Mouse (Mus musculus): ENCODE data around the gene Plgrkt. TPM values are rescaled to one million over a fixed set of nuclear protein-coding genes. Genes with fewer than 3 reads are reported as not detected.

Gene Plgrkt
- polyA plus RNA-seq, 1 experiment from 2014 or later = 39.7 TPM

- Histone ChIP-seq H3K36me3 (replicated peaks) (no peaks in the 10 kb centered on the region), H3K4me3 (no peak overlapping the region), H3K9me3 (no peaks in the 10 kb centered on the region), H3K27ac (no peak overlapping the region), H3K27me3 (ENCODE audit: poor library complexity, severe bottlenecking) (peaks cover 21% of the 10 kb centered on the region), H3K4me1 (peaks cover 21% of the 10 kb centered on the region)
- whole genome bisulfite sequencing = 88% methylated on average over 13 of the region's 13 CpGs
- DNase-seq (ENCODE audit: extremely low spot score, low spot score) = no peak
Observed at GRCm38 (mm10) chr19:29326822-29327552, 40.2 kb downstream of the Plgrkt start.

- Histone ChIP-seq H3K4me3 (no peak overlapping the region), H3K27ac (no peak overlapping the region), H3K27me3 (ENCODE audit: poor library complexity, severe bottlenecking) (peaks cover 21% of the 10 kb centered on the region), H3K9me3 (no peaks in the 10 kb centered on the region), H3K4me1 (peaks cover 21% of the 10 kb centered on the region), H3K36me3 (replicated peaks) (no peaks in the 10 kb centered on the region)
- 94% methylated on average over 4 of the region's 4 CpGs for WGBS
- DNase-seq (ENCODE audit: extremely low spot score, low spot score) = no peak
Observed at GRCm38 (mm10) chr19:29326396-29326795, 40.8 kb downstream of the Plgrkt start.

- Histone ChIP-seq H3K36me3 (replicated peaks) (no peaks in the 10 kb centered on the region), H3K27ac (peak overlapping the region; percentile 40; the same call in 1 of the 2 replicates), H3K9me3 (no peaks in the 10 kb centered on the region), H3K4me1 (peaks cover 21% of the 10 kb centered on the region), H3K27me3 (ENCODE audit: poor library complexity, severe bottlenecking) (peaks cover 21% of the 10 kb centered on the region), H3K4me3 (peak overlapping the region; percentile 51)
- WGBS = 73% methylated on average over 9 of the region's 9 CpGs
- no peak for DNase-seq (ENCODE audit: extremely low spot score, low spot score)
Observed at GRCm38 (mm10) chr19:29325852-29326180, 41.4 kb downstream of the Plgrkt start.

GRCm38 (mm10) chr19:29325053-29325851 lies 41.9 kb downstream of the Plgrkt start, which contains the start of gene Insl6:
Gene Insl6, minus strand, starts transcription at chr19:29325356.
- Histone ChIP-seq H3K27me3 (ENCODE audit: poor library complexity, severe bottlenecking) (peaks cover 21% of the 10 kb centered on the region), H3K27ac (peak within 1 kb of the TSS; percentile 62), H3K9me3 (no peaks in the 10 kb centered on the region), H3K4me3 (peak within 1 kb of the TSS; percentile 51), H3K4me1 (peaks cover 21% of the 10 kb centered on the region), H3K36me3 (replicated peaks) (no peaks in the 10 kb centered on the region)
- 4% methylated on average over 31 of the region's 31 CpGs for WGBS
- peak; percentile 81 for DNase-seq (ENCODE audit: extremely low spot score, low spot score)

DNA sequence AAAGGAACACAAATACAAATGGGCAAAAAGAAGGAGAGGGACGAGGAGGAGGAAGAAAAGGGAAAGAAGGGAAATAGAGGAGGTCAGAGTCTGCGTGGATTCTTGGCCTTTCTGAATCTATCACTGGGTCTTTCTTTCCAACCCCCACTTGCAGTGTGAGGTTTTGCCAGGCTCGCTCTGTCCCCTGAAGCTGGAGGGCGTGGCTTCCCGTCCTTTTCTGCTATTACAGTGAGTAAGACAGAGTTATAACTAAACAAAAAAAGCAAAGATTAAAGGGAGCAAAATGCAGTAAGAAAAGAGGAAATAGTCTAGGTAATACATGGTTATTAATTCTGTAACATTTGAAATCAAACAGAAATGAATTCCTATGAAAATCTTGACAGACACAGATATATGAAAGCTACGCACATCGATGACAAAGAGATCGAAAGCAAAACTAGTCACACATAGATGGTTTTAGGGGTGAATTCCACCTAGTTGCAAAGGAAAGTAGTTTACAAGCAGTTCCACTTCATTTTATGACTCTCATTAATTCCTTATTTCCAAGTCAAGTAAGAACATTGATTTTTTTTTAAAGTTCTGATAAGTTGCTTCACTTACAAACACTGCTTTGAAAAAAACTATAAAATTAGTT lies 43.7 kb downstream of the Plgrkt start:
- WGBS = 83% methylated on average over 8 of the region's 8 CpGs
- Histone ChIP-seq H3K27me3 (ENCODE audit: poor library complexity, severe bottlenecking) (peaks cover 21% of the 10 kb centered on the region), H3K36me3 (replicated peaks) (no peaks in the 10 kb centered on the region), H3K9me3 (no peaks in the 10 kb centered on the region), H3K4me3 (no peak overlapping the region), H3K27ac (no peak overlapping the region), H3K4me1 (peaks cover 21% of the 10 kb centered on the region)
- no peak for DNase-seq (ENCODE audit: extremely low spot score, low spot score)

DNA sequence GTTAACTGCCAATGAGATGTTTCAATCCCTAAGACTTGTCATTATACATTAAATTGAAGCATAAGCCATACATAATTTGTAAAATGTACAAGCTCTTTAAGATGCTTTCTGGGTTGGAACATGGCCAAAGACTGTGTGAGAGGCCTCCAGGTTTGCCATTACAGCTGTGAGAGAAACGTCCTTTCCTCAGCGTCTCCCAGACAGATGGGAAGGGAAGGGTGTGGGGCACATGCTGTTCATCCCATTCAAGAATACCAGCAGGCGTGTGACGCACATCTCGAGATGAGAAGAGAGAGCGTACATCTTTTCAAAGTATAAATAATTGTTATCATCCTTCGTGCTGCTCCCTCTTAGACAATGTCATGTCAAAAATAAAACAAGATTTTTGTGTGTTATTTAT lies 54.5 kb downstream of the Plgrkt start:
- 74% methylated on average over 7 of the region's 7 CpGs for WGBS
- no peak overlapping the region for H3K27ac ChIP-seq

DNA sequence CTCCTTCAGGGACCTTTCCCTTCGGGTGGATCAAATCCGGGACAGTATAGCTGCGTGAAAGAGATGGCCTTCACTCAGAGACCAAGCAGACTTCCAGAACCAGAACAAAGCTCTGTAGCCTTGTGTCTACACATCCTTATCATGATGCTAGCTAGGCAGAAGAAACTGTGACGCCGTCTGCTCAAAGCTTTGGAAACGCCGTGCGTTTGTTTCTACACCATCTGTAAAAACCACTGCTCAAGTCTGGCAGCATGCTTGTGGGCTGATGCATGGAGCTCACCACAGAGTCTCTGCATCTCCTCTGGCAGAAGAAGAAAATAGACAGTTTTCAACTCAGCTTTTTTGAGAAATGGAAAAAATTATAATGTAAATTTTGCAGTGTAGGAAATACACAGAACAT lies 55.4 kb downstream of the Plgrkt start:
- H3K4me3 ChIP-seq = no peak overlapping the region
- no peaks in the 10 kb centered on the region for H3K27me3 ChIP-seq (ENCODE audit: poor library complexity, severe bottlenecking)
- DNase-seq (ENCODE audit: extremely low spot score, low spot score) = no peak
- H3K4me1 ChIP-seq = peaks cover 7% of the 10 kb centered on the region; the same call in 1 of the 2 replicates
- no peak overlapping the region for H3K27ac ChIP-seq
- peaks cover 12% of the 10 kb centered on the region; the same call in 1 of the 2 replicates for H3K9me3 ChIP-seq
- H3K36me3 ChIP-seq (replicated peaks) = peaks cover 30% of the 10 kb centered on the region
- 94% methylated on average over 8 of the region's 8 CpGs for WGBS

More for the DNA sequence above, 54.5 kb downstream of the Plgrkt start:
- Histone ChIP-seq H3K9me3 (peaks cover 12% of the 10 kb centered on the region; the same call in 1 of the 2 replicates), H3K36me3 (replicated peaks) (peaks cover 30% of the 10 kb centered on the region), H3K4me1 (peaks cover under 1% of the 10 kb centered on the region; the same call in 1 of the 2 replicates), H3K27me3 (ENCODE audit: poor library complexity, severe bottlenecking) (no peaks in the 10 kb centered on the region), H3K4me3 (no peak overlapping the region)
- no peak for DNase-seq (ENCODE audit: extremely low spot score, low spot score)

- H3K36me3 ChIP-seq (replicated peaks) = peaks cover 23% of the 10 kb centered on the region
- H3K4me3 ChIP-seq = no peak overlapping the region
- no peak for DNase-seq (ENCODE audit: extremely low spot score, low spot score)
- no peaks in the 10 kb centered on the region for H3K9me3 ChIP-seq
- H3K4me1 ChIP-seq = peaks cover 7% of the 10 kb centered on the region; the same call in 1 of the 2 replicates
- H3K27me3 ChIP-seq (ENCODE audit: poor library complexity, severe bottlenecking) = no peaks in the 10 kb centered on the region
- H3K27ac ChIP-seq = no peak overlapping the region
Observed at GRCm38 (mm10) chr19:29308832-29309231, 58.4 kb downstream of the Plgrkt start.

DNA sequence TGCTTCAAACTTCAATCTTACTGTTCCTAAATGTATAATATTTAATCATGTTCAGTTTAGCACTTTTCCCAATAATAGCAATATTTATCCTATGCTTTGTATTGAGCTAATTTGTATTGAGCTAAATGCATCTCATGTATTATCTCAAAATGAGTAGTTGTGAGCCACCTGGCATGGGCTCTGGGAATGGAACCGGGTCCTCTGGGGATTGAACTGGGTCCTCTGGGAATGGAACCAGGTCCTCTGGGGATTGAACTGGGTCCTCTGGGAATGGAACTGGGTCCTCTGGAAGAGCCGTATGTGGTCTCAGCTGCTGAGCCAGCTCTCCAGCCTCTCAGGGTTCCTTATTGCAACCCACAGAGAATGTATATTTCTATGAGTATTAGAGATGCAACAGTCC lies 65.1 kb downstream of the Plgrkt start:
- DNase-seq (ENCODE audit: extremely low spot score, low spot score) = no peak
- no peak overlapping the region for H3K4me3 ChIP-seq
- H3K27me3 ChIP-seq (ENCODE audit: poor library complexity, severe bottlenecking) = no peaks in the 10 kb centered on the region
- peaks cover 32% of the 10 kb centered on the region for H3K36me3 ChIP-seq (replicated peaks)
- H3K9me3 ChIP-seq = no peaks in the 10 kb centered on the region
- WGBS = 92% methylated on average over 2 of the region's 2 CpGs
- peaks cover 5% of the 10 kb centered on the region; the same call in 1 of the 2 replicates for H3K4me1 ChIP-seq
- H3K27ac ChIP-seq = no peak overlapping the region

DNA sequence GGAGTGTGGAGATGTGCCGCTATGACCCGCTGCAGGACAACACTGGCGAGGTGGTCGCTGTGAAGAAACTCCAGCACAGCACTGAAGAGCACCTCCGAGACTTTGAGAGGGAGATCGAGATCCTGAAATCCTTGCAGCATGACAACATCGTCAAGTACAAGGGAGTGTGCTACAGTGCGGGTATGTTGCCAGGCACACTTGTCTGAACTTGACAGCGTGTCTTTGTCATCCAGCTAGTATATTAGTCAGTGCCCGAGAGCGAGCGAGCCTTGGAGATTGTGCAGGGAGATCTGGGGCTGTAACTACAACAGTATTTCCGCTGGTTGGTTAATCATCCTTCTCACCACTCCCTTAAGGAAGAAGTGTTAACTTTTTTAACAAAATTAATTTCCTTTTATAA lies 66.3 kb downstream of the Plgrkt start:
- no peaks in the 10 kb centered on the region for H3K9me3 ChIP-seq
- no peak for DNase-seq (ENCODE audit: extremely low spot score, low spot score)
- 94% methylated on average over 13 of the region's 13 CpGs for WGBS
- H3K36me3 ChIP-seq (replicated peaks) = peaks cover 30% of the 10 kb centered on the region
- peaks cover 4% of the 10 kb centered on the region; the same call in 1 of the 2 replicates for H3K4me1 ChIP-seq
- no peak overlapping the region for H3K4me3 ChIP-seq
- no peaks in the 10 kb centered on the region for H3K27me3 ChIP-seq (ENCODE audit: poor library complexity, severe bottlenecking)
- H3K27ac ChIP-seq = no peak overlapping the region

Data from forebrain, embryonic 10.5 days (tissue).